Mouse (Mus musculus): ENCODE measurements around the gene Cyp2j13. TPM values are rescaled to one million over a fixed set of nuclear protein-coding genes. Genes with fewer than 3 reads are reported as not detected.

The Cyp2j13 gene
- not detected in 2 replicates for polyA plus RNA-seq (2012)

- no peak for TF ChIP-seq GATA1 (IDR thresholded peaks at IDR 0.05; ENCODE audit: low read length)
These were observed at the start of gene Cyp2j13 for GRCm38 (mm10) chr4:96077261-96078125. Gene Cyp2j13, minus strand, starts transcription at chr4:96077546.

GRCm38 (mm10) chr4:96096841-96097240 lies 19.5 kb upstream of the Cyp2j13 start:
- TF ChIP-seq GATA1 (IDR thresholded peaks at IDR 0.05; ENCODE audit: low read length) = no peak

- TF ChIP-seq GATA1 (IDR thresholded peaks at IDR 0.05; ENCODE audit: low read length) = no peak
These were observed 14.5 kb upstream of the Cyp2j13 start for GRCm38 (mm10) chr4:96091869-96092268.

- no peak for TF ChIP-seq GATA1 (IDR thresholded peaks at IDR 0.05; ENCODE audit: low read length)
These were observed 962 bp upstream of the Cyp2j13 start for GRCm38 (mm10) chr4:96078308-96078707.

DNA sequence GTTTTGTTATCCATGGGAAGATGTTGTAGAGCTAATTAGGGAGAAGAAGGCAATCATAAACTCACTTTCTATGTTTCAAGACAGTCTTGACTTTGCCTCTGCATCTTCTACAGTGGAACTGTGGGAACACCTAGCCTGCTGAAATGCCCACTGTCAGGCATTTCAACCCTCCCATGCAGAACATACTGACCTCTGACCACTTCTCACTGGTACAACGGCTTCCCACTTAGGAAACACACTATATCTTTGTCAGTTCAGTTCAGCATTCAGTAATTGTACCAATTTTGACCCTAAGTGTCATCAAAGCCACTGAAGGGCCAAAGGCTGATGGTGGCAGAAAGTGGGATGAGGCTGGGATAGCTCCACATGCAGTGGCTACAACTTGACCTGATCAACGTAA lies 15.3 kb downstream of the Cyp2j13 start:
- TF ChIP-seq GATA1 (IDR thresholded peaks at IDR 0.05; ENCODE audit: low read length) = no peak

DNA sequence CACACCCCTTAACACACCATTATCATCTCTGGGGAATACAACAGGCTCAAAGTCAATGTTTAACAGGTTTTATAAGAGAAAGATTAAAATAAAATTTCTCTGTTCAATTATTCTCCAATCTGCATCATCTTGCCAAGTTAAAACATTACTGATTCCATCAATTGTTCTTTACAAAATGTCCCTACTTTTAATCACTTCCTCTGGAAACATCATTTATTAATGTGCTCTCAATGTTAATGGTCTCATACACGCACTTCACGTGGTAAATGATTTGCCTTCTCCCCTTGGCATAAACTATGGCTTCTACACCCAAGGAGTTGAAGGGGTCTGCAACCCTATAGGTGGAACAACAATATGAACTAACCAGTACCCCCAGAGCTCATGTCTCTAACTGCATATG lies 17.2 kb downstream of the Cyp2j13 start:
- no peak for TF ChIP-seq GATA1 (IDR thresholded peaks at IDR 0.05; ENCODE audit: low read length)

DNA sequence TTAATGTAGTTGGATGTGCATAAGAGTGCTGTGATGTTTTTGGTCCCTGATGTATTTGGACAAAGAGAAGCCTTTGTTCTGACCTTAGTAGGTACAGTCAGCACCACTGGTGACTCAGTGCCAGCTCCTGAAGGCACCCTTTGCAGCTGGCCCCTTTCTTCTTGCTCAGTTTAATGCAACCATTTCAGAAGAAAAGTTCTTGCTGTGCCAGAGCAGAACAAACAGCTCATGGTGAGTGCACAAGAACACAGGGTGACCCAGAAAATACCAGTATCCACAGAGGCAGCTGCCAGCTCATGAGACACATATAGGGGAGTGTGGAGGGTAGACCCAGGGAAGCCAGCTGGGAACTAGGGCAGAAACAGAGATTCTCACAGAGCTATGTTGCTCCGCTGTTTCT lies 48.9 kb downstream of the Cyp2j13 start:
- no peak for TF ChIP-seq GATA1 (IDR thresholded peaks at IDR 0.05; ENCODE audit: low read length)

DNA sequence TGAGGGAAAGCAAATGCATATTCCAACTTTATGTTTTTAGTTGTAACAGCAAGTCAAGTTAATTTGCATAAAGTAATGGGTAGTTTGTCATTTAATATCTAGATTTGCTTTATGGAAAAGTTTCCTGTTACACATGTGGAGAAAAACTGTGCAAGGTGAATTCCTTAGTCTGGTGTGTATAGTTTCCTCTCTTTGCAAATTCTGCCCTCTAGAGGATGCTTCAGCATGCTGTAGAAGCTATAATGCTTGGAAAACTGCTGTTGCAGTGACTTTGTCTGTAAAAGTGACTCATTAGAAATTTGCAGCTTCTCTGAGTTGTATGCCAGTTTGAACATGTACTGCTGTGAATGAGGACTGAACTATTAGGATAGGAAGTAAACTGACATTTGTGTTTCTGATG lies 54.5 kb downstream of the Cyp2j13 start:
- TF ChIP-seq GATA1 (IDR thresholded peaks at IDR 0.05; ENCODE audit: low read length) = no peak

DNA sequence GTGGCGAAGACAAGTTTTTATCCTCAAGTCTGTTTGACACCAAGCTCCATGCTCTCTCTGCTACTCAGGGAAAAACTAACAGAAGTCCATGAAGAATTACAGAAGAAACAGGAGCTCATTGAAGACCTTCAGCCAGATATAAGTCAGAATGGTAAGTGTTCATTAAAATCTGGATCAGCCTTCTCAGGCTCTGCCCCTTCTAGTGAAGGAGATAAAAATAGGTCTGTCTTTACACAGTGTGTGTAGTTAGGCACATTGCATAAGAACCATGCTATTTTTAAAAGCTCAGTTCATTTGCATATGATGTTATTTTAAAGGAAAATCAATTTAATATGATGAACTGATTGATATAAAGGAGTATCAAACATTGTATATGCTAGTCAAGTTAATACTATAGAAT lies 60.5 kb downstream of the Cyp2j13 start:
- TF ChIP-seq GATA1 (IDR thresholded peaks at IDR 0.05; ENCODE audit: low read length) = no peak

Other genes with a start within 250 kb of the Cyp2j13 start
- not detected in 2 replicates for gene Hook1, start 110.3 kb downstream of the Cyp2j13 start, polyA plus RNA-seq (2012)
- not detected in 2 replicates for gene Cyp2j12, start 63.6 kb upstream of the Cyp2j13 start, polyA plus RNA-seq (2012)
- gene Cyp2j7, start 159.1 kb upstream of the Cyp2j13 start, polyA plus RNA-seq (2012) = not detected in 2 replicates